Mouse (Mus musculus) lung, postnatal 10 days (tissue): ENCODE data around the gene Spaca3.

ENCODE experiments used
- DNase-seq: peaks from one replicate; pipeline ENCODE4 v3.0.0; 2021

Gene Spaca3

GRCm38 (mm10) chr11:80872509-80873474 is 14.6 kb downstream of the Spaca3 start:
- DNase-seq, result peak; percentile 78

- DNase-seq, result peak; percentile 70
These were observed 19.0 kb downstream of the Spaca3 start for GRCm38 (mm10) chr11:80877131-80877651.

- DNase-seq, result peak; percentile 61
These were observed 19.9 kb downstream of the Spaca3 start for GRCm38 (mm10) chr11:80878026-80878425.

GRCm38 (mm10) chr11:80882229-80882810 is 24.2 kb downstream of the Spaca3 start:
- no peak for DNase-seq

GRCm38 (mm10) chr11:80884521-80885231 is 26.5 kb downstream of the Spaca3 start:
- no peak for DNase-seq

- no peak for DNase-seq
These were observed 28.2 kb downstream of the Spaca3 start for GRCm38 (mm10) chr11:80886365-80886764.

- peak; percentile 13 for DNase-seq
These were observed 28.9 kb downstream of the Spaca3 start for GRCm38 (mm10) chr11:80887021-80887420.

- no peak for DNase-seq
These were observed 31.3 kb downstream of the Spaca3 start for GRCm38 (mm10) chr11:80889336-80890063.

GRCm38 (mm10) chr11:80895853-80896252 is 37.7 kb downstream of the Spaca3 start:
- no peak for DNase-seq

- peak; percentile 20 for DNase-seq
These were observed 42.4 kb downstream of the Spaca3 start for GRCm38 (mm10) chr11:80900555-80900954.

- no peak for DNase-seq
These were observed 44.5 kb downstream of the Spaca3 start for GRCm38 (mm10) chr11:80902664-80903063.

- no peak for DNase-seq
These were observed 45.3 kb downstream of the Spaca3 start for GRCm38 (mm10) chr11:80903426-80903825.

GRCm38 (mm10) chr11:80904559-80904958 is 46.4 kb downstream of the Spaca3 start:
- DNase-seq, result no peak

GRCm38 (mm10) chr11:80906456-80906855 is 48.3 kb downstream of the Spaca3 start:
- DNase-seq, result peak; percentile 77

- no peak for DNase-seq
These were observed 49.7 kb downstream of the Spaca3 start for GRCm38 (mm10) chr11:80907820-80908219.

- DNase-seq, result no peak
These were observed 54.6 kb downstream of the Spaca3 start for GRCm38 (mm10) chr11:80912721-80913120.

- DNase-seq, result no peak
These were observed 55.4 kb downstream of the Spaca3 start for GRCm38 (mm10) chr11:80913408-80914024.
